8 mouse cellular contexts compared by ENCODE assay signal in the genomic region with DNA sequence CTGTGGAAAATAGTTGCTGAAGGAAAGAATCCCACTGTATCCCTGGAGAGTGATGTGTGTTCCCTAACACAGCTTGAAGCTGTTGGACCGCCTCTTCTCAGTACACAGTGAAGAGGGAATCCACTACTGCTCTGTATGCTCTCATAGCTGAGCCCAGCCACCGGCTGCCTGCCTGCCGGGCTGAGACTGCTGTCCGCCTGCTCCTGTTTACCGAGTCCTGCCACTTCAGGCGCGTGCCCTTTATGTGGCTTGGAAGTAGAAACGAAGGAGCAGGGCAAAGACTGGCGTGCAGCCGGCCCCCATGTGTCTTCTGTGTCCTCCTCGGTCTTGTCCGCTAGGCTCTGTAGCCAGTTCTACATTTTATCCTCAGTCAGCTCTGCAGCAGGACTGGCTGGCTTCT. TPM values are rescaled to one million over a fixed set of nuclear protein-coding genes. Genes with fewer than 3 reads are reported as not detected.
A peak's percentile ranks its signal among the peaks of the same experiment; 100 is the strongest.
DNase-seq lines count a peak whose midpoint lies in the region; ATAC-seq lines count a peak whose summit lies in the region.

No protein-coding gene starts in this region.

- H3K4me1 ChIP-seq in lung, embryonic 15.5 days = peaks cover 29% of the 10 kb centered on the region

- 39% methylated on average over 12 of the region's 12 CpGs for WGBS in lung, embryonic 15.5 days

- H3K9ac ChIP-seq in lung, embryonic 15.5 days = no peak overlapping the region

- no peaks in the 10 kb centered on the region for H3K9me3 ChIP-seq in lung, embryonic 15.5 days

- DNase-seq in cerebellum, adult 8-10 months = peak; percentile 16
- no peak for DNase-seq in cerebellum, adult 9-10 months
- DNase-seq in R1 (ENCODE audit: low read depth, low spot score) = peak; percentile 43
- DNase-seq in gastrocnemius, postnatal 36 days = peak; percentile 31 to 34
- no peak for DNase-seq in spleen, postnatal 14 days (ENCODE audit: low spot score in 2 of 2)

- intact Hi-C loops in gastrocnemius, postnatal 36 days (cut with DNase I) = no loop called here

- ATAC-seq in lung, embryonic 15.5 days (ENCODE audit: borderline replicate concordance, extremely low read depth, low FRiP score, low TSS enrichment) = no peak
- no peak for ATAC-seq in megakaryocyte progenitor cell, adult 5-6 weeks (replicated peaks; ENCODE audit: poor library complexity)
- ATAC-seq in erythroid progenitor cell, adult 5-6 weeks (replicated peaks; ENCODE audit: low FRiP score, poor library complexity, severe bottlenecking) = no peak

- H3K27me3 ChIP-seq in lung, embryonic 15.5 days = no peaks in the 10 kb centered on the region

- no peaks in the 10 kb centered on the region for H3K36me3 ChIP-seq in lung, embryonic 15.5 days

- 0 out of 2 replicates have a peak overlapping the region, but pooled peaks have one; percentile 13 for H3K4me2 ChIP-seq in lung, embryonic 15.5 days

- H3K27ac ChIP-seq in lung, embryonic 15.5 days = peak overlapping the region; percentile 48; the same call in 1 of the 2 replicates

- H3K4me3 ChIP-seq in lung, embryonic 15.5 days = no peak overlapping the region

RNA-seq across cellular contexts. Expression of a gene that starts 34.5 kb away (rescaled TPM):
- 10 to 100 TPM; 34.2 to 42.7 TPM for total RNA-seq in gastrocnemius, postnatal 36 days (2021)
- polyA plus RNA-seq in lung, embryonic 15.5 days (2015; fragmentation: Nextera tagmentation; extraction: Ambion mirVana) = 76.5 TPM in 2 replicates
- total RNA-seq in megakaryocyte progenitor cell, adult 5-6 weeks (2015) = 1.2 and 1.6 TPM in 2 replicates
- 1.0 and 2.7 TPM in 2 replicates for total RNA-seq in megakaryocyte progenitor cell, adult 5-6 weeks (2017)
- 82.2 and 93.7 TPM in 2 replicates for total RNA-seq in erythroid progenitor cell, adult 5-6 weeks (2015; ENCODE audit: low replicate concordance)
- total RNA-seq in erythroid progenitor cell, adult 5-6 weeks (2017; ENCODE audit: low replicate concordance) = 50.8 and 56.6 TPM in 2 replicates

Comparison
In these comparisons a context has a peak if more than half of its experiments do, and no peak if none do; other contexts are left out.
1. DNase-seq: peak in cerebellum, adult 8-10 months (single experiment), R1 (single experiment) and gastrocnemius, postnatal 36 days (2 of 2); none in cerebellum, adult 9-10 months (single experiment) and spleen, postnatal 14 days (0 of 2).
2. RNA of a gene that starts 34.5 kb away (total RNA-seq): 50.8 to 93.7 TPM in erythroid progenitor cell, adult 5-6 weeks and 34.2 to 42.7 TPM in gastrocnemius, postnatal 36 days; 1.0 to 2.7 TPM in megakaryocyte progenitor cell, adult 5-6 weeks; every median in the first group is over 4 times any median in the second.